Mouse (Mus musculus) forebrain, embryonic 14.5 days (tissue): ENCODE measurements at regions not wholly inside any gene's neighbourhood (a gene's known extent, or its start where the extent isn't known, plus 50 kb on each side); places are given as distances from the start of the nearest gene placed in this dataset.

Experiments used
- ATAC-seq: fragments of 200-750 bp; cut with Nextera tagmentation; 2 replicates; pipeline ENCODE4 v1.8.0; 2017; ENCODE audit warnings: mild to moderate bottlenecking, moderate library complexity
- DNase-seq: peaks from one replicate; pipeline ENCODE4 v3.0.0-alpha.2; 2015; ENCODE audit warnings: low spot score
- H3K27ac ChIP-seq: fragments of 300-500 bp; sonication (generic); 2 replicates; pipeline ENCODE4 v1.5.1; 2014; ENCODE audit warnings: low read depth, mild to moderate bottlenecking, control low read depth, low read length, moderate library complexity
- H3K27me3 ChIP-seq: fragments of 300-500 bp; sonication (generic); replicated peaks from 2 replicates; pipeline ENCODE4 v1.6.1; 2014; ENCODE audit warnings: low read length, control low read depth, mixed read lengths; ENCODE audit not compliant: control insufficient read depth, insufficient read depth
- H3K36me3 ChIP-seq: fragments of 300-500 bp; sonication (generic); 2 replicates; pipeline ENCODE4 v1.6.1; 2014; ENCODE audit warnings: low read length, control low read depth; ENCODE audit not compliant: control insufficient read depth, insufficient read depth
- H3K4me1 ChIP-seq: fragments of 300-500 bp; sonication (generic); 2 replicates; pipeline ENCODE4 v1.6.1; 2014; ENCODE audit warnings: antibody characterized with exemption, low read length, control low read depth; ENCODE audit not compliant: control insufficient read depth, insufficient read depth
- H3K4me2 ChIP-seq: fragments of 300-500 bp; sonication (generic); 2 replicates; pipeline ENCODE4 v1.6.1; 2014; ENCODE audit warnings: mild to moderate bottlenecking, control low read depth, low read length
- H3K4me3 ChIP-seq: fragments of 300-500 bp; sonication (generic); 2 replicates; pipeline ENCODE4 v1.5.1; 2014; ENCODE audit warnings: low read depth, low read length, control low read depth
- H3K9ac ChIP-seq: fragments of 300-500 bp; sonication (generic); 2 replicates; pipeline ENCODE4 v1.6.1; 2014; ENCODE audit warnings: mild to moderate bottlenecking, low read length, control low read depth, moderate library complexity
- H3K9me3 ChIP-seq: fragments of 300-500 bp; sonication (generic); replicated peaks from 2 replicates; pipeline ENCODE4 v1.6.1; 2016; ENCODE audit warnings: low read length, control low read depth, mixed read lengths; ENCODE audit not compliant: control insufficient read depth
- WGBS: fragments of 180-500 bp; shearing (Covaris S2); extraction: QIAGEN DNeasy Blood & Tissue Kit; methylation state at CpG from one replicate; pipeline ENCODE4 v1.1.7; 2014; 5-methylcytosine and 5-hydroxymethylcytosine counted together

DNA sequence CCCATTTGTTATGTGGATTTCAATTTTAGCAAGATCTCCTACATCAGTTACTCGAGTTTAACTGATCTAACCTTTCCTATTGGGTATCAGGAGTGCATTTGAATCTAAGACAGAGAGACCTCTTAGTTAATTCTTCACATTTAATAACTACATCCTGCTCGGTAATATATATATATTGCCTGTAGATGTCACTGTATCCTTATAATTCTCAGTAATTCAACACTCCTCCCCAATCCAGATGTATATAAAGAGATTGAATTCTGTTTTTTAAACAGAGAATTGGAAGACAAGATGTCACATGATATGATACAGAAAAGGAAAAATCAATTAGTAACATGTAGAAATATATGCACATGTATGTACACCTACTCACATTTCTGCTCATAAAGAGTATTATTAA lies 133.3 kb upstream of the Mageb4 start:
- Histone ChIP-seq H3K27ac (no peak overlapping the region), H3K36me3 (no peaks in the 10 kb centered on the region), H3K4me2 (no peak overlapping the region), H3K9me3 (no peaks in the 10 kb centered on the region), H3K4me3 (no peak overlapping the region), H3K9ac (no peak overlapping the region), H3K27me3 (no peaks in the 10 kb centered on the region), H3K4me1 (no peaks in the 10 kb centered on the region)
- ATAC-seq (no peak), DNase-seq (peak; percentile 22)
- WGBS, result 49% methylated on average over 2 of the region's 2 CpGs
